ENCODE assay signal across 21 mouse cellular contexts in the genomic region with DNA sequence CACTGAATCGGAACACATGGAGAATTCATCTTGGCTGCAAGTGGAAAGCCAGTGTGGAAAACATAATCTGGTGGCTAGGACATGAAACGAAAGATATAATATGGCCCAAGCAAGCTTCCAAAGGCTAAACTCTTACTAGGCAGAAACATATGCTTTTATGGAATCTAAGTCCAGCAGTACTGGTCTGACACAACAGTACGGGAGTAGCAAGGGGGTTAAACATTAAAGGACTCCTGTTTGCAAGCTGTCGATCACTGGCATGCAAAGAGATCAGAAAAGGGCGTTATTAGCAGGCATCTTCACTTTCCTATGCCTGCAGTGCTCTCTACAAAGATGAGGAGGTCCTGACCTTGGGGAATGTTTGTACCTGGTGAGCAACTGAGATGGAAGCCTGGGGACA.
"Had no signal": no experiment of that assay in that cellular context is flagged by ENCODE, and none has a peak within 500 bp of the region (broad histone marks: within the 10 kb centered on the region; RNA-seq: fewer than 3 reads in every experiment).

No protein-coding gene starts in this region.

- H3K4me3 ChIP-seq: layer of hippocampus, adult 2 months; left cerebral cortex, adult 2 months; lung, embryonic 15.5 days; megakaryocyte, embryonic 14.5 days; midbrain, embryonic 10.5 days; midbrain, embryonic 13.5 days; myocyte; neural tube, embryonic 13.5 days had no signal

- H3K27ac ChIP-seq: kidney, postnatal 0 days; layer of hippocampus, adult 2 months; left cerebral cortex, adult 2 months; lung, embryonic 15.5 days; midbrain, embryonic 10.5 days; midbrain, embryonic 13.5 days; neural tube, embryonic 13.5 days had no signal

- DNase-seq: kidney, adult 11 months; kidney, postnatal 25 days; layer of hippocampus, adult 9-11 months; layer of hippocampus, postnatal 36 days; lung, adult 18-20 months; lung, postnatal 10 days; lung, postnatal 36 days; retina, postnatal 1 day; right cerebral cortex, postnatal 25 days; thymus, adult 18-20 months; thymus, postnatal 36 days had no signal

- ATAC-seq: midbrain, embryonic 13.5 days; midbrain, embryonic 16.5 days had no signal

- H3K4me1 ChIP-seq: lung, embryonic 15.5 days; midbrain, embryonic 13.5 days; neural tube, embryonic 13.5 days had no signal

- H3K36me3 ChIP-seq: lung, embryonic 15.5 days; midbrain, embryonic 10.5 days; midbrain, embryonic 13.5 days; neural tube, embryonic 13.5 days had no signal

- H3K4me2 ChIP-seq: lung, embryonic 15.5 days; midbrain, embryonic 13.5 days; neural tube, embryonic 13.5 days had no signal

- H3K27me3 ChIP-seq: lung, embryonic 15.5 days; megakaryocyte, embryonic 14.5 days; midbrain, embryonic 13.5 days; neural tube, embryonic 13.5 days had no signal

- H3K9ac ChIP-seq: lung, embryonic 15.5 days; midbrain, embryonic 13.5 days; neural tube, embryonic 13.5 days had no signal

- H3K9me3 ChIP-seq: lung, embryonic 15.5 days; midbrain, embryonic 10.5 days; neural tube, embryonic 13.5 days had no signal
